Mouse (Mus musculus) limb, embryonic 14.5 days (tissue): Measurements from ENCODE around the gene Bcl2l12. TPM values are rescaled to one million over a fixed set of nuclear protein-coding genes. Genes with fewer than 3 reads are reported as not detected.
A peak's percentile ranks its signal among the peaks of the same experiment; 100 is the strongest.
"Not testable (repeated sequence)": the region's sequence is repeated elsewhere in the genome, so short reads cannot be mapped to it uniquely, and the experiment has no call there.

Source experiments
- ATAC-seq: fragments of 200-750 bp; cut with Nextera tagmentation; 2 replicates; pipeline ENCODE4 v1.8.0; 2017; ENCODE audit warnings: low read depth, moderate number of reproducible peaks, moderate TSS enrichment; ENCODE audit not compliant: low FRiP score
- DNase-seq: peaks from one replicate; pipeline ENCODE4 v3.0.0-alpha.2; 2015; ENCODE audit warnings: low spot score
- H3K27ac ChIP-seq: fragments of 300-500 bp; sonication (generic); replicated peaks from 2 replicates; pipeline ENCODE4 v1.5.1; 2014; ENCODE audit warnings: low read depth, mild to moderate bottlenecking, low read length, moderate library complexity, mixed read lengths
- H3K27me3 ChIP-seq: fragments of 300-500 bp; sonication (generic); 2 replicates; pipeline ENCODE4 v1.6.1; 2014; ENCODE audit warnings: low read length, mixed read lengths; ENCODE audit not compliant: control insufficient read depth, insufficient read depth
- H3K36me3 ChIP-seq: fragments of 300-500 bp; sonication (generic); 2 replicates; pipeline ENCODE4 v1.6.1; 2014; ENCODE audit warnings: mild to moderate bottlenecking, low read length, moderate library complexity, mixed read lengths; ENCODE audit not compliant: control insufficient read depth, insufficient read depth
- H3K4me1 ChIP-seq: fragments of 300-500 bp; sonication (generic); 2 replicates; pipeline ENCODE4 v1.6.1; 2014; ENCODE audit warnings: antibody characterized with exemption, low read length, mixed read lengths; ENCODE audit not compliant: control insufficient read depth, insufficient read depth
- H3K4me2 ChIP-seq: fragments of 300-500 bp; sonication (generic); replicated peaks from 2 replicates; pipeline ENCODE4 v1.6.1; 2014; ENCODE audit warnings: low read depth, mild to moderate bottlenecking, low read length, moderate library complexity; ENCODE audit not compliant: severe bottlenecking
- H3K4me3 ChIP-seq: fragments of 300-500 bp; sonication (generic); replicated peaks from 2 replicates; pipeline ENCODE4 v1.5.1; 2014; ENCODE audit warnings: low read length
- H3K9ac ChIP-seq: fragments of 300-500 bp; sonication (generic); 2 replicates; pipeline ENCODE4 v1.6.1; 2014; ENCODE audit warnings: mild to moderate bottlenecking, low read depth, low read length, moderate library complexity; ENCODE audit not compliant: severe bottlenecking
- H3K9me3 ChIP-seq: fragments of 300-500 bp; sonication (generic); 2 replicates; pipeline ENCODE4 v1.6.1; 2016; ENCODE audit warnings: low read length; ENCODE audit not compliant: control insufficient read depth
- POLR2A ChIP-seq: fragments of 200-500 bp; IDR thresholded peaks from 2 replicates; pipeline ENCODE4 v1.8.0; 2012; ENCODE audit warnings: inconsistent platforms, mild to moderate bottlenecking, moderate library complexity, borderline replicate concordance; ENCODE audit not compliant: insufficient read depth, insufficient read length; ENCODE audit errors: extremely low read depth
- WGBS: fragments of 180-500 bp; shearing (Covaris S2); extraction: QIAGEN DNeasy Blood & Tissue Kit; methylation state at CpG from one replicate; pipeline ENCODE4 v1.1.7; 2014; 5-methylcytosine and 5-hydroxymethylcytosine counted together
- polyA plus RNA-seq, 2 experiments: library from polyadenylated mRNA; depleted of rRNA in 1 of 2; stranded (reverse) in 1 of 2; unstranded in 1 of 2; fragments of >200 nt; fragmentation: Nextera tagmentation in 1 of 2; extraction: Ambion mirVana in 1 of 2; gene quantifications; 2 replicates each; pipeline versions ENCODE4 v1.2.1 to v1.2.3; 2012 to 2014

Bcl2l12 gene
- polyA plus RNA-seq, 2 experiments: 54.9 to 81.3 TPM

DNA sequence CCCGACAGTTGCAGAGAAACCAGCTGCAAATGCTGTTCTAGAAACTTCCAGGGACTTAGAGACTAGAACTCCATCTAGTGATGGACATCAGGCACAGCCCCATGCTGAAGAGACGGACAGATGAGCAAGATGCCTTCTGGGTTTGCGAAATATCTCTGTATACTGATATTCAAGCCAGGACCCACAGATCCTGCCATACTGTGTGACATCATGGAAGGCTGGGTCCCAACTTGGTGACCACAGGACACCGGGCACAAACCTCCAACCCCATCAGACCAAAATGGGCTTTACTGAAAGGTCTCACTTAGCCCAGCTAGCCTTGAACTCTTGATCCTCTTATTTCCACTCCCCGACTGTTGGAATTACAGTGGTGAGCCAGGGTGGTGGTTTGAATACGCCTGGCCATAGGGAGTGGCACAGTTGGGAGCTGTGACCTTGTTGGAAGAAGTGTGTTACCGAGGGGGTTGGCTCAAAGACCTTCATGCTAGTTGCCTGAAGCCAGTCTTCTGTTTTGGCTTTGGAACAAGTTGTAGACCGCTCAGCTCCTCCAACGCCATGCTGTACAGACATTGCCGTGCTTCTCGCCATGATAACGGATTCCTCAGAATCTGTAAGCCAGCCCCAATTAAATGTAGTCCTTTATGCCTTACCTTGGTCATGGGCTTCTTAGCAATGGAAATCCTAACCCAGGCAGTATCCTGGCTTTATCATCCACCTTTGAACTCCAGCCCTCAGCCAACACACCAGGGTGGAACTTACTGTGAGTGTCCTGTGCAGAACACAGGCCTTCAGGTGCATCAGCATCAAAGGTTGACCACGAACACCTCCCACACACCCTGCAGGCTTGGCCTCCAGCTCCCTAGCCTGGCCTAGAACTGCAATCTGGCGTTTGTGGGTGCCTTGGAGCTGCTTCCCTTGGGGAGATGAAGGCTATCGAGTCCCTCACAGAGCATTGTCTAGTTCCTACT is 26.1 kb upstream of the Bcl2l12 start:
- no peak for ATAC-seq
- H3K4me3 ChIP-seq: no peak overlapping the region
- H3K27ac ChIP-seq: no peak overlapping the region
- H3K36me3 ChIP-seq: peaks cover 32% of the 10 kb centered on the region
- H3K4me1 ChIP-seq: no peaks in the 10 kb centered on the region
- no peaks in the 10 kb centered on the region for H3K9me3 ChIP-seq
- WGBS: 89% methylated on average over 15 of the region's 15 CpGs
- no peak overlapping the region for H3K4me2 ChIP-seq
- H3K9ac ChIP-seq: no peak overlapping the region
- DNase-seq: no peak
- H3K27me3 ChIP-seq: no peaks in the 10 kb centered on the region
- TF ChIP-seq POLR2A: no peak

DNA sequence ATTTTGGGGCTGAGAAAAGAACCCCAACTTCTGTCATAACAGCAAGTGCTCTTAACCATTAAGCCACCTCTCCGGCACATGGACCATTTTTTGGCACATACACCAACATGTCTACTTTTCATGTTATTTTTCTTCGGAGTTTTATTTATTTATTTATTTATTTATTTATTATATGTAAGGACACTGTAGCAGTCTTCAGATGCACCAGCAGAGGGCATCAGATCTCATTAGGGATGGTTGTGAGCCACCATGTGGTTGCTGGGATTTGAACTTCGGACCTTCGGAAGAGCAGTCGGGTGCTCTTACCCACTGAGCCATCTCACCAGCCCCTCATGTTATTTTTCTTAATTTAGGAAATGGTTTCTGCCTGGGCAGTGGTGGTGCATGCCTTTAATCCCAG is 25.2 kb upstream of the Bcl2l12 start:
- peaks cover 24% of the 10 kb centered on the region for H3K36me3 ChIP-seq
- not testable (repeated sequence) for H3K4me1 ChIP-seq, DNase-seq

DNA sequence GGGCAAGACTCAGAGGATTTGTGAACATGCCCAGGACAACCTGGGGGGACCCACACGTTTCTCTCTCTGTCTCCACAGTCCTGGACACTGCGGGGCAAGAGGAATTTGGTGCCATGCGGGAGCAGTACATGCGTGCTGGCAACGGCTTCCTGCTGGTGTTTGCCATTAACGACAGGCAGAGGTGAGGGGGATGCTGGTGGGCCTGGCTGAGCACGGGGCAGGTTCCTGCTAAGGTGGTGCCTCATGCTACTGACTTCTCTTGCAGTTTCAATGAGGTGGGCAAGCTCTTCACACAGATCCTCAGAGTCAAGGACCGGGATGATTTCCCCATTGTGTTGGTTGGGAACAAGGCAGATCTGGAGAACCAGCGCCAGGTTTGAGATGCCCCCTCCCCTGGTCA is 21.7 kb upstream of the Bcl2l12 start:
- Histone ChIP-seq H3K9me3 (no peaks in the 10 kb centered on the region), H3K27ac (no peak overlapping the region), H3K36me3 (no peaks in the 10 kb centered on the region), H3K4me3 (no peak overlapping the region), H3K4me2 (no peak overlapping the region), H3K4me1 (peaks cover 11% of the 10 kb centered on the region), H3K27me3 (no peaks in the 10 kb centered on the region), H3K9ac (no peak overlapping the region)
- ATAC-seq (no peak), DNase-seq (no peak)
- no peak for TF ChIP-seq POLR2A
- WGBS: 58% methylated on average over 8 of the region's 9 CpGs

More for the DNA sequence above, 25.2 kb upstream of the Bcl2l12 start:
- H3K27me3 ChIP-seq, H3K27ac ChIP-seq, H3K9me3 ChIP-seq, H3K4me2 ChIP-seq, H3K4me3 ChIP-seq, ATAC-seq, H3K9ac ChIP-seq: not testable (repeated sequence)
- 77% methylated on average over 5 of the region's 5 CpGs for WGBS

DNA sequence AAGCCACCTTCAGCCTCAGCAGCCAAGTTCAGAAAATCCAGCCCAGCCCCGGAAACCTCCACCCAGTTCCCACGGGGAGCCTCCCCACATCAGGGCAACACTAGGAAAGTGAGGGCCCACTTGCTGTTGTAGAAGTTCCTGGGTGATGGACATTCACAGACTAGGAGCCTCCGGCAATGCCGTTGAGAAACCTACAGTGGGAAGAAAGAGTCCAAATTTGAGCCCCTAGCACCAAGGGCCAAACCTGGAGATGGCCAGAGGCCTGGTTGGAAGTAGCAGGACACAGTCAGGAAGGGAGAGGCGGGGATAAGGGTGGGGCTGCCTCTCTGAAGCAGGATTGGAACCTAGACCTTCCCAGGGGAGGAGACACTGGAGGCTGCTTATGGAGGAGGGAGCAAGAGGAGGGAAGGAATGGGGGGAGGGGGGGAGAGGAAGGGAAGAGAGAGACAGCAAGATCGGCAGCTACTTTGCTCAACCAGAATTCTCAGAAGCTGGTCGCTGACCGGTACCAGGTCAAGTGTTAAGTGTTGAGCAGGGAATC is 20.6 kb upstream of the Bcl2l12 start:
- no peak overlapping the region for H3K9ac ChIP-seq
- no peak overlapping the region for H3K27ac ChIP-seq
- ATAC-seq (no peak), DNase-seq (peak; percentile 51)
- no peaks in the 10 kb centered on the region for H3K36me3 ChIP-seq
- H3K4me2 ChIP-seq: peak overlapping the region; percentile 91
- no peaks in the 10 kb centered on the region for H3K27me3 ChIP-seq
- H3K9me3 ChIP-seq: no peaks in the 10 kb centered on the region
- H3K4me3 ChIP-seq: no peak overlapping the region; the same call in 1 of the 2 replicates
- H3K4me1 ChIP-seq: peaks cover 21% of the 10 kb centered on the region
- 29% methylated on average over 8 of the region's 8 CpGs for WGBS
- no peak for TF ChIP-seq POLR2A

DNA sequence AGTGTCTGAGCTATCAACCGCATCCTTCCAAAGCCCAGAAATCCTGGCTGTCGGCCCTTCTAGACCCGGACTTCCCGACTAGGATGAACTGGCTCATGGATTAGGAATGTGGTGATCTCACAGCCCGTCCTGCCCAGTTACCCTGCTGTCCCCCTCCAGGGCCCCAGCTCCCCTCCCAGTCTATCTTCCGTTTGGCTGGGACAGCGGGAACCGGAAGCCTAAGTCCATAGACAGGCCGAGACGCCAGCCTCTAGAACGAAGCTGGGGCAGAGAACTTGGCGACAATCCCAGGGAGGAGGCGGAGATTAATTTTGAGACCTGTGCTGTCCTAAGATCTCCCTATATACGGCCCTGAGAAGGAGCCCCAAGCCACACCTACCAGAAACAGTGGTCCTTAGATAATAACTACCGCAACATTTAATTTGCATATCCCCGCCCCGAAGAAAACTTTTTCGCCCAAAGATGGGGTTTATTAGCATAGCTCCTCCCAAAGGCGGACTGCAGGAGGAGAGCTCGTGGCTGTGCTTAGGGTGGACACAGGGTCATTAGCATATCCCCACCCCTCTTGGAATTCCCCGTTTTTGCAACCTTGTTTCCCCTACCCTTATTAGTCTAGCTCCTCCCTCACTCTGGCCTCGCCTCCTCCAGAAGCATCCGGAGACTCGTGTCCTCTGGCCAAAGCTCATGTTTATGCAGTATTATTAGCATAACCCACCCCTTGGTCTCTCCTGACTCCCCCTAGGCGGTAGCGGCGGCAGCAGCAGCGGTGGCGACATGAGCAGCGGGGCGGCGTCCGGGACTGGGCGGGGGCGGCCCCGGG is 18.9 kb upstream of the Bcl2l12 start, which contains the start of gene Rras:
Rras (plus strand) TSS at position 720 of the 820 bp plus-strand sequence.
- ATAC-seq: peak; percentile 90
- peaks cover 22% of the 10 kb centered on the region for H3K4me1 ChIP-seq
- WGBS: under 1% methylated on average over 32 of the region's 36 CpGs
- H3K27me3 ChIP-seq: no peaks in the 10 kb centered on the region
- 0 out of 2 replicates have a peak, but pooled peaks have one; percentile 47 for TF ChIP-seq POLR2A
- H3K9ac ChIP-seq: peak within 1 kb of the TSS; percentile 60
- peaks cover 12% of the 10 kb centered on the region for H3K36me3 ChIP-seq
- H3K27ac ChIP-seq: peak within 1 kb of the TSS; percentile 94
- peak within 1 kb of the TSS; percentile 96 for H3K4me3 ChIP-seq
- peak; percentile 98 for DNase-seq
- no peaks in the 10 kb centered on the region for H3K9me3 ChIP-seq
- peak within 1 kb of the TSS; percentile 91 for H3K4me2 ChIP-seq
